Mouse (Mus musculus) spleen, adult 2 months (tissue): Measurements from ENCODE around the gene Nptx1. TPM values are rescaled to one million over a fixed set of nuclear protein-coding genes. Genes with fewer than 3 reads are reported as not detected.
A peak's percentile ranks its signal among the peaks of the same experiment; 100 is the strongest.

Experiments
- DNase-seq, 2 experiments: peaks; one replicate each; pipeline versions ENCODE4 v3.0.0 to v3.0.0-alpha.2; 2012 to 2021; ENCODE audit warnings: low spot score in 2 of 2, low read depth in 1 of 2
- H3K27ac ChIP-seq: fragments of 200-500 bp; 2 replicates; pipeline ENCODE4 v1.5.1; 2012; ENCODE audit warnings: low read length, inconsistent platforms; ENCODE audit not compliant: insufficient read depth
- H3K27me3 ChIP-seq: fragments of 200-500 bp; 2 replicates; pipeline ENCODE4 v1.6.1; 2012; ENCODE audit warnings: mild to moderate bottlenecking, moderate library complexity, low read length, inconsistent platforms; ENCODE audit not compliant: control insufficient read depth, insufficient read depth
- H3K36me3 ChIP-seq: fragments of 200-500 bp; 2 replicates; pipeline ENCODE4 v1.6.1; 2012; ENCODE audit warnings: mild to moderate bottlenecking, low read length, inconsistent platforms; ENCODE audit not compliant: control insufficient read depth, insufficient read depth
- H3K4me1 ChIP-seq: fragments of 200-500 bp; 2 replicates; pipeline ENCODE4 v1.6.1; 2011; ENCODE audit warnings: inconsistent platforms; ENCODE audit not compliant: control insufficient read depth, insufficient read depth, insufficient read length
- H3K4me3 ChIP-seq: fragments of 200-500 bp; 2 replicates; pipeline ENCODE4 v1.5.1; 2011; ENCODE audit warnings: mild to moderate bottlenecking, inconsistent platforms; ENCODE audit not compliant: insufficient read depth, insufficient read length; ENCODE audit errors: extremely low read depth
- CTCF ChIP-seq: fragments of 200-500 bp; IDR thresholded peaks from 2 replicates; pipeline ENCODE4 v1.5.1; 2011; ENCODE audit warnings: mild to moderate bottlenecking, inconsistent platforms; ENCODE audit not compliant: insufficient read depth, insufficient read length, insufficient replicate concordance; ENCODE audit errors: extremely low read depth
- POLR2A ChIP-seq: fragments of 200-500 bp; IDR thresholded peaks from 2 replicates; pipeline ENCODE4 v1.6.1; 2011; ENCODE audit warnings: low read depth, low read length, inconsistent platforms
- WGBS: fragments of 180-500 bp; shearing (Covaris S2); methylation state at CpG from one replicate; pipeline ENCODE4 v1.1.7; 2018; 5-methylcytosine and 5-hydroxymethylcytosine counted together
- polyA plus RNA-seq: library from polyadenylated mRNA; depleted of rRNA; stranded (reverse); fragments of >200 nt; gene quantifications from 2 replicates; pipeline ENCODE4 v1.2.3, GENCODE M21; 2012; rRNA removed

The Nptx1 gene
- polyA plus RNA-seq, 1 experiment, result 0.02 TPM

DNA sequence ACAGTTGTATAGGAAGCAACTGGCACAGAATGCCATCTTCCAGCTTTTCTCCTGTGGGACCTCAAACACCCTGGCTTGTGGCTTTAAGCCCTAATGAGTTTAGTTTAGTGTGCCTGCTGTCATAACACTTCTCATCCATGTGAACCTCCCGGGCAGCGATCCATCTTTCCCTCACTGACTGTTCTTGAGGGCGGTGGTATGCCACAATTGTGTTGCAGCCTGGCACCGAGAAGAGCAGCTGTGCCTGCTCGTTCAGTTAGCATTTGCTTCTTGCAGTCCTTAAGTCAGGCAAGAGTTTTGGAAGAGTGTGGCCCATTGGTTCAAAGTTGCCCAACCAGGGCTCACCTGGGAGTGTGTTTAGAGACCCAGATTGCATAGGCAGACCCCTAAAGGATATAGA, 51.4 kb downstream of the Nptx1 start:
- H3K36me3 ChIP-seq, result peaks cover 2% of the 10 kb centered on the region
- no peaks in the 10 kb centered on the region for H3K4me1 ChIP-seq
- H3K27me3 ChIP-seq, result no peaks in the 10 kb centered on the region
- H3K4me3 ChIP-seq, result no peak overlapping the region
- no peak overlapping the region for H3K27ac ChIP-seq
- DNase-seq, result no peak
- TF ChIP-seq CTCF (no peak), POLR2A (no peak)
- 94% methylated on average over 5 of the region's 5 CpGs for WGBS

DNA sequence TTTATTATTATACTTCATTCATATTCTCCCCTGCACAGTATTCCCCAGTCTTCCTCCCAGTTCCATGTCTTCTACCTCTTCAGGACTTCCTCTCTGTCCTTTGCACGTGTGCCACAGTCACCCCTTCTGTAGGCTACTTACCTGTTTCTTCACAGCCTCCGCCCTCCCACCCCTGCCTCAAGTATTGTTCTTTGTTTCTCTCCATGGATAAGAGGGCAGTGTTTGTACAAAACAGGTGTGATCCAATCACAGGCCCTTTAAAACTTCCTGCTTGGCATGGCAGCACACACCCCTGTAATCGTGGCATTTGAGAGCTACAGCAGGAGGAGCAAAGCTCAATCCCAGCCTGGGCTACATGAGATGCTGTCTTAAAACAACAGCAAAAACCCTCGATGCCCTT, 54.0 kb downstream of the Nptx1 start:
- Histone ChIP-seq H3K27ac (no peak overlapping the region), H3K4me3 (no peak overlapping the region), H3K27me3 (no peaks in the 10 kb centered on the region), H3K36me3 (no peaks in the 10 kb centered on the region; the same call in 1 of the 2 replicates), H3K4me1 (no peaks in the 10 kb centered on the region)
- TF ChIP-seq CTCF, result no peak
- TF ChIP-seq POLR2A, result no peak
- no peak for DNase-seq
- WGBS, result 79% methylated on average over 4 of the region's 4 CpGs

DNA sequence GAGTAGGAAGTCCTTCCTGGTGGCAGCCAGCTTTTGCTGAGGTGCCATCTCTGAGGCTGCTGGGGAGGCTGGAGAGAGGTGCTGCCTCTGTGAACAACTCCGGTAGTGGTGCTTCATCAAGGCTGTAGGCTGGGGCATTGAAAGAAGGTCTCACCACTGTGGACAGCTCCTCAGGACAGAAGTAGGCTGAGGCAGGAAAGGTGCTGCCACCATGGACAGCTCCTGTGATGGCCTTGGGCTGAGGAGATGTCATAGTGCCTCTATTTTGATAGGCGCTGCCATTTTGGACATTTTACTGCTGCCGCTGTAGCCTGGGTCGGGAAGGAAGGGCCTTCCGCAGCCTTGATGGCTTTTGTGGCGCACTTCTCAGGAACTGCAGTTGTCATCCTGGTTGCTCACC, 54.7 kb downstream of the Nptx1 start:
- Histone ChIP-seq H3K4me3 (no peak overlapping the region), H3K27ac (no peak overlapping the region), H3K36me3 (no peaks in the 10 kb centered on the region; the same call in 1 of the 2 replicates), H3K4me1 (no peaks in the 10 kb centered on the region), H3K27me3 (no peaks in the 10 kb centered on the region)
- WGBS, result 93% methylated on average over 6 of the region's 6 CpGs
- TF ChIP-seq POLR2A, result no peak
- TF ChIP-seq CTCF, result no peak
- DNase-seq, result no peak

DNA sequence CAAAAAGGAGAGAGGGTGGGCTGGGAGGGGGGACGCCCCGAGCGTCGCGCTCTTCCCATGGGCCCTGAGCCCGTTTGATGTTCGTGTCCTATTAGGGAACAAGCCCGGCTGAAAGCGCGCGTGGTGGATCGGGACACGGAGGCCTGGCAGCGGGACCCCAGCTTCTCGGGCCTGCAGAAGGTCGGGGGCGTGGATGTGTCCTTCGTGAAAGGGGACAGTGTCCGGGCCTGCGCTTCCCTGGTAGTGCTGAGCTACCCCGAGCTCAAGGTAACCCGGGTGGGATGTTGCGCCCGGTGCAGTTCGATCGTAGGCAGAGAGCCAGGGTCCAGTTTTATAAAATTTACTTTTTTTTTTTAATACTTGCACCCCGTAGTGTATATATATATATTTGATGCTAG, 55.9 kb downstream of the Nptx1 start:
- H3K4me1 ChIP-seq, result no peaks in the 10 kb centered on the region
- no peaks in the 10 kb centered on the region for H3K27me3 ChIP-seq
- 4% methylated on average over 27 of the region's 27 CpGs for WGBS
- no peak for TF ChIP-seq POLR2A
- no peak for TF ChIP-seq CTCF
- H3K27ac ChIP-seq, result peak overlapping the region; percentile 39; the same call in 1 of the 2 replicates
- H3K36me3 ChIP-seq, result peaks cover 3% of the 10 kb centered on the region
- DNase-seq, result no peak
- H3K4me3 ChIP-seq, result peak overlapping the region; percentile 97

- H3K27me3 ChIP-seq, result no peaks in the 10 kb centered on the region
- peak within 1 kb of the TSS; percentile 97 for H3K4me3 ChIP-seq
- peak; percentile 89 to 99 for DNase-seq
- no peaks in the 10 kb centered on the region for H3K4me1 ChIP-seq
- peak; percentile 95 for TF ChIP-seq CTCF
- TF ChIP-seq POLR2A, result 0 out of 2 replicates have a peak, but pooled peaks have one; percentile 13
- H3K27ac ChIP-seq, result peak within 1 kb of the TSS; percentile 96
- WGBS, result 2% methylated on average over 66 of the region's 66 CpGs
- H3K36me3 ChIP-seq, result peaks cover 7% of the 10 kb centered on the region
These were observed 56.5 kb downstream of the Nptx1 start, which contains the start of gene Endov for GRCm38 (mm10) chr11:119490861-119491689. TSS of gene Endov (plus strand) at chr11:119491347.

Other genes starting within 250 kb of the Nptx1 start
- gene Eif4a3, start 247.7 kb downstream of the Nptx1 start, polyA plus RNA-seq, result 73.4 and 97.6 TPM in 2 replicates
- gene Card14, start 240.0 kb downstream of the Nptx1 start, polyA plus RNA-seq, result 0.02 and 0.05 TPM in 2 replicates
- 43.1 and 61.5 TPM in 2 replicates for gene Sgsh, start 192.2 kb downstream of the Nptx1 start, polyA plus RNA-seq
- 28.3 and 35.8 TPM in 2 replicates for gene Slc26a11, start 192.2 kb downstream of the Nptx1 start, polyA plus RNA-seq
- 27.4 and 29.1 TPM in 2 replicates for gene Rnf213, start 154.7 kb downstream of the Nptx1 start, polyA plus RNA-seq
- 15.7 and 20.6 TPM in 2 replicates for gene Endov, start 56.4 kb downstream of the Nptx1 start, polyA plus RNA-seq
- gene Rptor, start 55.2 kb upstream of the Nptx1 start, polyA plus RNA-seq, result 18.0 and 22.3 TPM in 2 replicates